Mouse (Mus musculus) CH12.LX (cell line): ENCODE results near the gene Syt15. TPM values are rescaled to one million over a fixed set of nuclear protein-coding genes. Genes with fewer than 3 reads are reported as not detected.

Experiments
- DNase-seq: peaks from one replicate; pipeline ENCODE4 v3.0.0-alpha.2; 2013; ENCODE audit errors: extremely low read depth
- H3K27ac ChIP-seq: 2 replicates; pipeline ENCODE4 v1.5.1; 2012; ENCODE audit warnings: low read depth, mild to moderate bottlenecking, control low read depth, moderate library complexity; ENCODE audit not compliant: insufficient read depth
- H3K27me3 ChIP-seq: replicated peaks from 2 replicates; pipeline ENCODE3; 2012; ENCODE audit warnings: inconsistent platforms
- H3K36me3 ChIP-seq, 2 experiments: replicated peaks in 1 of 2; 2 replicates each; pipeline versions ENCODE3 to v1.6.1; 2012; ENCODE audit warnings: inconsistent platforms in 1 of 2, low read length in 1 of 2, mild to moderate bottlenecking in 1 of 2, mixed read lengths in 1 of 2, moderate library complexity in 1 of 2; ENCODE audit not compliant: control insufficient read depth in 1 of 2, insufficient read depth in 1 of 2
- H3K4me1 ChIP-seq, 2 experiments: 2 replicates each; pipeline ENCODE4 v1.6.1; 2012; ENCODE audit warnings: inconsistent platforms in 1 of 2, moderate library complexity in 1 of 2; ENCODE audit not compliant: insufficient read depth in 2 of 2, control insufficient read depth in 1 of 2
- H3K4me2 ChIP-seq: 2 replicates; pipeline ENCODE4 v1.6.1; 2012; ENCODE audit warnings: low read depth, mild to moderate bottlenecking, control low read depth; ENCODE audit not compliant: poor library complexity, insufficient read depth, severe bottlenecking
- H3K4me3 ChIP-seq, 3 experiments: fragments of 150-350 bp in 1 of 3; sonication (generic) in 1 of 3; replicated peaks in 1 of 3; 2 replicates each; pipeline versions ENCODE3 to v1.5.1; 2011 to 2012; ENCODE audit warnings: low read depth in 2 of 3, low read length in 2 of 3, mild to moderate bottlenecking in 2 of 3, moderate library complexity in 2 of 3, control low read depth in 1 of 3, improper control_type of control experiment in 1 of 3, inconsistent platforms in 1 of 3, mixed read lengths in 1 of 3; ENCODE audit not compliant: poor library complexity in 1 of 3
- H3K79me2 ChIP-seq: replicated peaks from 2 replicates; pipeline ENCODE4 v1.6.1; 2012; ENCODE audit warnings: mild to moderate bottlenecking, moderate library complexity; ENCODE audit not compliant: control insufficient read depth, poor library complexity, insufficient read depth, severe bottlenecking; ENCODE audit errors: extremely low read depth
- H3K9ac ChIP-seq: 2 replicates; pipeline ENCODE4 v1.6.1; 2012; ENCODE audit warnings: low read depth, mild to moderate bottlenecking, control low read depth, moderate library complexity; ENCODE audit not compliant: insufficient read depth
- H3K9me3 ChIP-seq: replicated peaks from 2 replicates; pipeline ENCODE3; 2012; ENCODE audit warnings: low read length, inconsistent platforms, mixed read lengths
- BHLHE40 ChIP-seq: IDR thresholded peaks from 2 replicates; pipeline ENCODE4 v1.6.1; 2011; ENCODE audit warnings: mild to moderate bottlenecking, low read depth, low read length, improper control_type of control experiment
- CHD1 ChIP-seq: IDR thresholded peaks from 2 replicates; pipeline ENCODE4 v1.6.1; 2012; ENCODE audit warnings: low read depth, low read length, improper control_type of control experiment, inconsistent platforms
- CTCF ChIP-seq, 2 experiments: IDR thresholded peaks in 1 of 2; conservative IDR thresholded peaks in 1 of 2; 2 replicates each; pipeline ENCODE4 v1.5.1; 2011 to 2012; ENCODE audit warnings: low read depth in 2 of 2, low read length in 2 of 2, improper control_type of control experiment in 1 of 2, inconsistent platforms in 1 of 2, mild to moderate bottlenecking in 1 of 2, moderate library complexity in 1 of 2
- ELF1 ChIP-seq: IDR thresholded peaks from 2 replicates; pipeline ENCODE4 v1.6.1; 2014; ENCODE audit warnings: low read depth, mild to moderate bottlenecking, inconsistent platforms, low read length, improper control_type of control experiment
- ETS1 ChIP-seq: conservative IDR thresholded peaks from 2 replicates; pipeline ENCODE4 v1.6.1; 2012; ENCODE audit warnings: low read depth, mild to moderate bottlenecking, inconsistent platforms, low read length, improper control_type of control experiment, moderate library complexity
- HCFC1 ChIP-seq: IDR thresholded peaks from 2 replicates; pipeline ENCODE4 v1.6.1; 2012; ENCODE audit warnings: low read depth, mild to moderate bottlenecking, inconsistent platforms, low read length, improper control_type of control experiment
- IRF4 ChIP-seq: IDR thresholded peaks from 2 replicates; pipeline ENCODE4 v1.6.1; 2014; ENCODE audit warnings: low read depth, mild to moderate bottlenecking, inconsistent platforms, low read length, improper control_type of control experiment
- JUND ChIP-seq: conservative IDR thresholded peaks from 2 replicates; pipeline ENCODE4 v1.6.1; 2011; ENCODE audit warnings: low read depth, low read length, improper control_type of control experiment
- KAT2A ChIP-seq: IDR thresholded peaks from 2 replicates; pipeline ENCODE4 v1.6.1; 2012; ENCODE audit warnings: low read length, improper control_type of control experiment, inconsistent platforms; ENCODE audit not compliant: insufficient replicate concordance
- MAX ChIP-seq: IDR thresholded peaks from 2 replicates; pipeline ENCODE4 v1.6.1; 2011; ENCODE audit warnings: low read length, improper control_type of control experiment
- MEF2A ChIP-seq: IDR thresholded peaks from 2 replicates; pipeline ENCODE4 v1.6.1; 2014; ENCODE audit warnings: low read depth, mild to moderate bottlenecking, inconsistent platforms, low read length, improper control_type of control experiment, borderline replicate concordance
- MXI1 ChIP-seq: IDR thresholded peaks from 2 replicates; pipeline ENCODE4 v1.6.1; 2011; ENCODE audit warnings: mild to moderate bottlenecking, low read depth, low read length, improper control_type of control experiment
- NELFE ChIP-seq: IDR thresholded peaks from 2 replicates; pipeline ENCODE4 v1.6.1; 2011; ENCODE audit warnings: low read depth, low read length, improper control_type of control experiment
- NRF1 ChIP-seq: IDR thresholded peaks from 2 replicates; pipeline ENCODE4 v1.6.1; 2014; ENCODE audit warnings: low read depth, mild to moderate bottlenecking, inconsistent platforms, low read length, improper control_type of control experiment, moderate library complexity
- PAX5 ChIP-seq: IDR thresholded peaks from 2 replicates; pipeline ENCODE4 v1.6.1; 2012; ENCODE audit warnings: low read length, inconsistent platforms, mixed read lengths
- POLR2A ChIP-seq: IDR thresholded peaks from 2 replicates; pipeline ENCODE4 v1.6.1; 2011; ENCODE audit warnings: low read depth, mild to moderate bottlenecking, improper control_type of control experiment, low read length
- POLR2AphosphoS2 ChIP-seq: IDR thresholded peaks from 2 replicates; pipeline ENCODE4 v1.6.1; 2011; ENCODE audit warnings: low read depth, low read length, improper control_type of control experiment
- RAD21 ChIP-seq: IDR thresholded peaks from 2 replicates; pipeline ENCODE4 v1.6.1; 2011; ENCODE audit warnings: low read depth, mild to moderate bottlenecking, low read length, improper control_type of control experiment, moderate library complexity
- RCOR1 ChIP-seq: conservative IDR thresholded peaks from 2 replicates; pipeline ENCODE4 v1.6.1; 2012; ENCODE audit warnings: low read depth, mild to moderate bottlenecking, inconsistent platforms, low read length, improper control_type of control experiment
- USF2 ChIP-seq: conservative IDR thresholded peaks from 2 replicates; pipeline ENCODE4 v1.6.1; 2011; ENCODE audit warnings: low read depth, low read length, improper control_type of control experiment
- ZC3H11A ChIP-seq: IDR thresholded peaks from 2 replicates; pipeline ENCODE4 v1.6.1; 2012; ENCODE audit warnings: low read depth, mild to moderate bottlenecking, inconsistent platforms, low read length, improper control_type of control experiment
- ZKSCAN1 ChIP-seq: IDR thresholded peaks from 2 replicates; pipeline ENCODE4 v1.6.1; 2012; ENCODE audit warnings: low read depth, inconsistent platforms, low read length, improper control_type of control experiment, borderline replicate concordance
- dilution Hi-C: fragments of 300-500 bp; cut with MboI; formaldehyde crosslinking; loops from 2 replicates; pipeline ENCODE4 v1.14.3; 2020; ENCODE audit warnings: low sequenced_read_pairs; ENCODE audit not compliant: extremely low pct_unique_long_range_greater_than_20kb, extremely low pct_ligation_motif_present
- in situ Hi-C: fragments of 300-500 bp; cut with MboI; formaldehyde crosslinking; loops from 3 replicates; pipeline ENCODE4 v1.14.3; 2019; ENCODE audit warnings: low sequenced_read_pairs, low pct_ligation_motif_present, low pct_unique_long_range_greater_than_20kb, mixed read lengths
- polyA plus RNA-seq: library from polyadenylated mRNA; unstranded; fragments of >175 nt; gene quantifications from 2 replicates; pipeline ENCODE4 v1.2.1, GENCODE M21; 2012; ENCODE audit warnings: low read depth; ENCODE audit not compliant: insufficient read length
- total RNA-seq, 2 experiments: library from RNA; depleted of rRNA; stranded (reverse); fragments of 300-350 nt in 1 of 2; fragments of >200 nt in 1 of 2; gene quantifications; 2 replicates each; pipeline ENCODE4 v1.2.3; 2012 to 2014

The Syt15 gene
- total and polyA plus RNA-seq, 3 experiments: 0.10 TPM; not detected in 2

- Histone ChIP-seq H3K79me2 (no peaks in the 10 kb centered on the region), H3K36me3 (peaks cover 8 to 67% of the 10 kb centered on the region in 2 experiments), H3K4me1 (no peaks in the 10 kb centered on the region), H3K27me3 (no peaks in the 10 kb centered on the region), H3K9me3 (peaks cover 4% of the 10 kb centered on the region), H3K4me2 (no peak overlapping the region), H3K9ac (no peak overlapping the region), H3K4me3 (no peak overlapping the region), H3K27ac (no peak overlapping the region)
- DNase-seq: no peak
- in situ Hi-C loops: no loop called here
- TF ChIP-seq USF2: no peak
- TF ChIP-seq ELF1: no peak
- TF ChIP-seq RAD21: no peak
- TF ChIP-seq KAT2A: no peak
- no peak for TF ChIP-seq ZC3H11A
- dilution Hi-C loops: no loop called here
These were observed 20.9 kb downstream of the Syt15 start for GRCm38 (mm10) chr14:34240263-34240662.

GRCm38 (mm10) chr14:34240676-34241075 lies 21.3 kb downstream of the Syt15 start:
- H3K9ac ChIP-seq: no peak overlapping the region
- H3K4me1 ChIP-seq: no peaks in the 10 kb centered on the region
- peaks cover 4% of the 10 kb centered on the region for H3K9me3 ChIP-seq
- no peak overlapping the region for H3K4me3 ChIP-seq
- TF ChIP-seq MEF2A: no peak
- no peak for TF ChIP-seq NELFE
- TF ChIP-seq POLR2A: no peak
- TF ChIP-seq KAT2A: no peak
- TF ChIP-seq USF2: no peak
- no peak for TF ChIP-seq POLR2AphosphoS2
- no peak for TF ChIP-seq PAX5
- no peak for TF ChIP-seq CTCF (conservative IDR thresholded peaks at IDR 0.05 in 1 of 2, IDR thresholded peaks at IDR 0.05 in 1 of 2; ENCODE audit: low read depth in 2 of 2, low read length in 2 of 2)
- no peak for TF ChIP-seq JUND
- no peak for TF ChIP-seq ZC3H11A
- no peak for TF ChIP-seq ETS1
- no peak for TF ChIP-seq MXI1
- no peak for TF ChIP-seq RCOR1
- no peak for TF ChIP-seq ZKSCAN1
- no peak for TF ChIP-seq IRF4
- TF ChIP-seq CHD1: no peak
- TF ChIP-seq NRF1: no peak
- no peak for TF ChIP-seq MAX
- TF ChIP-seq HCFC1: no peak
- TF ChIP-seq BHLHE40: no peak
- H3K27ac ChIP-seq: no peak overlapping the region
- no peak overlapping the region for H3K4me2 ChIP-seq
- DNase-seq: no peak
- no peaks in the 10 kb centered on the region for H3K27me3 ChIP-seq
- dilution Hi-C loops: no loop called here
- H3K79me2 ChIP-seq: no peaks in the 10 kb centered on the region
- peaks cover 8 to 63% of the 10 kb centered on the region in 2 experiments for H3K36me3 ChIP-seq
- in situ Hi-C loops: no loop called here
